Mouse (Mus musculus) embryonic fibroblast, embryonic 13.5 days (primary cell): ENCODE results near the gene Numa1.

Experiments used
- CTCF ChIP-seq: IDR thresholded peaks from 2 replicates; pipeline ENCODE4 v1.5.1; 2011; ENCODE audit warnings: mild to moderate bottlenecking, control low read depth, low read length, moderate library complexity, borderline replicate concordance; ENCODE audit not compliant: insufficient read depth
- POLR2A ChIP-seq: IDR thresholded peaks from 2 replicates; pipeline ENCODE4 v1.6.1; 2011; ENCODE audit warnings: low read depth, mild to moderate bottlenecking, control low read depth, low read length, moderate library complexity

- TF ChIP-seq POLR2A (no peak), CTCF (no peak)
Measured at GRCm38 (mm10) chr7:102006520-102006919, 72.6 kb downstream of the Numa1 start.
